Mouse (Mus musculus) bone marrow, adult 2 months (tissue): ENCODE results near the gene AU041133.

Experiments used
- CTCF ChIP-seq: fragments of 200-500 bp; IDR thresholded peaks from 2 replicates; pipeline ENCODE4 v1.5.1; 2011; ENCODE audit warnings: low read length, control low read depth; ENCODE audit not compliant: control insufficient read depth, insufficient read depth
- POLR2A ChIP-seq: fragments of 200-500 bp; IDR thresholded peaks from 2 replicates; pipeline ENCODE4 v1.6.1; 2011; ENCODE audit warnings: low read depth, mild to moderate bottlenecking, control low read depth, low read length, borderline replicate concordance; ENCODE audit not compliant: control insufficient read depth

GRCm38 (mm10) chr10:82127850-82128401 is at the start of gene AU041133:
- TF ChIP-seq POLR2A (peak; percentile 60; the same call in 1 of the 2 replicates), CTCF (no peak)
